Mouse (Mus musculus) kidney, postnatal 25 days (tissue): ENCODE results near the gene Sdhb.

ENCODE experiments used
- DNase-seq, 2 experiments: peaks; one replicate each; pipeline ENCODE4 v3.0.0; 2021; ENCODE audit warnings: mixed read lengths in 2 of 2

Gene Sdhb

GRCm38 (mm10) chr4:140981605-140982004 lies 20.6 kb downstream of the Sdhb start:
- DNase-seq = peak in 1 of 2 experiments; percentile 35

- peak in 1 of 2 experiments; percentile 21 for DNase-seq
Measured at GRCm38 (mm10) chr4:140982808-140983207, 21.8 kb downstream of the Sdhb start.

GRCm38 (mm10) chr4:140983442-140983841 lies 22.4 kb downstream of the Sdhb start:
- peak; percentile 41 to 68 for DNase-seq

- DNase-seq = no peak
Measured at GRCm38 (mm10) chr4:140984544-140984943, 23.5 kb downstream of the Sdhb start.

DNA sequence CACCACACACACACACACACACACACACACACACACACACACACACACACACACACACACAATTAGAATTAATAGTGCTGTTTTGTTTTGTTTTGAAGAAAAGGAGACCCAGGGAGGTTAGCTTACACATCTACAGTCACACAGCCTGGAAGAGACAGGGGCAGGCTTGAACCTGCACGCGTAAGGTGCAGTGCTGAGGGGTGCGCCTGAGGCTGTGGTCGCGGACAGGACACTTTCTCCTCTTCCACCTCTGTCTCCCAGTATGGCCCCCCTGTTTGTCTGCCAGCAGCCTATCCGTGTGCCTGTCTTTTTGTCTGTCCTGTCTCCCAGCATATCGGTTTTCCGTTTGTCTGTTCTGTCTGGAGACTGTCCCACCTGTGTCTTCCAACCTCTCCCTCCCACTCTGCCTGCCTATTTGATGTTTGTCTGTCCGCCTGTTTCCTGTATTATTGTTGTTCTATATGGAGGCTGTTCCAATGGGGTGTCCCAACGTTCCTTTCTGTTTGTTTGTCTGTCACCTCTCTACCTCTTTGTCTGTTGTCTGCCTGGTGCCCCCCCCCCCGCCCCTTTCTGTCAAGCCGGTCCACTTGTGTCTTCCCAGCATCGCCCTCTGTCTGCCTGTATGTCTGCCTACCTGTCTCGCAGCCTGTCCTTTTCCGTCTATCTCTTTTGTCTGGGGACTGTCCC lies 25.2 kb downstream of the Sdhb start:
- DNase-seq = no peak

DNA sequence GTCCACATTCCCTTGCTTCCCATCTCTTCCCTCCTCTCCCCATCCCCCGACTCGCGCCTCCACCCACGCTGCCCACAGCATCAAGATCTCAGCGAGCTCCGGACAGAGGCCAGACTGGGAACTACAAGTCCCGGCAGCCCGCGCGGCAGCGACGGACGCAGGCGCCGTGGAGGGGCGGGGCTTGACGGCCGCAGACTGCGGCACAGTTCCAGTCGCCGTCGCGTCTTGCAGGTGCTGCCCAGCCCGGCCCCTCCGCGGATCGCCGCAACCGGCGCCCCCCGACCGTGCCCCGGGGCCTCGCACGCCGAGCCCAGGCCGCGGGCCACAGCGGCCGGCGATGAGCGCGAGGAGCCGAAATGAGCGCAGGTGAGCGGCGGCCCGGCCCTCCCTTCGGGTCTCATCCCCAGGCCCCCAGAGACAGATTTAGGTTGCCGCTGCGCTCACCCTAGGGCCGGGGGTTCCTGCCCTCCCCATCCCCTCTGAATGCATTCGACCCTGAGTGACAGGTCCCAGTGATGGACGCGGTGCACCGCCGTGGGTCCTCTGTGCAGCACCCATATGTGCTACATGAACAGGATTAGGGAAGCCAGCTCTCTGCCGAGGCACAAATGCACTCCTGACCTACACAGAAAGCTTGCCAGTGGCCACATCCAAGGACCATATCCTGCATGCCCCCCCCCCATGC lies 25.9 kb downstream of the Sdhb start, which contains the start of gene Atp13a2:
Gene Atp13a2 (plus strand): TSS at position 163 of the 685 bp plus-strand sequence.
- peak; percentile 92 to 93 for DNase-seq

- no peak for DNase-seq
Measured at GRCm38 (mm10) chr4:140987476-140987875, 26.5 kb downstream of the Sdhb start.

- no peak for DNase-seq
Measured at GRCm38 (mm10) chr4:140988706-140989290, 27.8 kb downstream of the Sdhb start.

DNA sequence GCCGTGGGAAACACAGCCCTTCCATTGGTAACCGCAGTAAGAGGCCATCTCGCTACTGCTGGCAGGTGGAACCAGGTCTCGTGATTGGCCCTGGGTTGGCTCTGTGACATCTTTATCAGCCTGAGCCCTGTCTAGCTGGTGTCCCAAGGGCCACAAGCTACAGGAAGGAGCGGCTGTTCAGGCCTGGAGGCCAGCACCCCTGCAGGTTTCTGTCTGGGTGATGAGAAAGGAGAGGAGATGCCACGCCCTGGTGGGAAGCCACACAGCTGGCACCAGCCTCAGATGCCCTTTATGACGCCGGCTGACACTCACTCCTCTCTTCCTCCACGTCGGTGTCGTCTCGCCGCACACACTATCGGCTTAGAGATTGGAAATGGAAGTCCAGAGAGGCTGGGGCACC lies 28.4 kb downstream of the Sdhb start:
- no peak for DNase-seq

DNA sequence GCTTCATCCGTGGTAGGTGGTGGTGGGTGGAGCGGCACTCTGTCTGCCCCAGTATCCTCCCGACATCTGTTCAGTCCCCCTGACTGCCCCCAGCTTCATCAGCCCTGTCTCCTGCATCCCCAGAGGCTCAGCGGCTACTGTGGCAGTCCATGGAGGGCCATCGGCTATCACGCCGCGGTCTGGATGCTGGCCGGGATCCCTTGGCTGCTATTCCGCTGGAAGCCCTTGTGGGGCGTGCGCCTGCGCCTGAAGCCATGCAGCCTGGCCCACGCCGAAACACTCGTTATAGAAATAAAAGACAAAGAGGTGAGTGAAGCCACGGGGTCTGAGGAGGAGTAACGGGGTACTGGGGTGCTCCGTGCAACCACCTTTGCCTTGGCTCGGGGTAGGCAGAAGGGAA lies 31.2 kb downstream of the Sdhb start:
- no peak for DNase-seq

DNA sequence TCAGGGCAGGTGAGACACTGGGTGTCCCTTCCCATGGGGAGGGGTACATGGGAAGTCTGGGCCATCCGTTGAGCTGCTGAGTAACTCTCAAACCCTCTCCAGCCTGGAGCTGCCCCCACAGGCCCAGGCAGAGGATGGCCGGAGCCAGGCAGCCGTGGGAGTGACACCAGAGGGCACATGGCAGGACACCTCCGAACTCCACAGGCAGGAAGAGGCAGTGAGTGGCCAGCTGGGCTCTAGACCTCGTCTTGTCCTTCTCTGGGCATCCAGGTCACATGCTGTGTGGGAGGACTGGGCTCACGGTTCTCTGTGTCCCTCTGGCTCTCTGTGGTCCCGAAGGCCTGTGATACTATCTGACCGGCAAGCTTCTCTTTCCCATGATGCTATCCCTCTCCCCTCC lies 32.8 kb downstream of the Sdhb start:
- DNase-seq = no peak

- DNase-seq = no peak
Measured at GRCm38 (mm10) chr4:140995811-140996210, 34.8 kb downstream of the Sdhb start.

GRCm38 (mm10) chr4:140996812-140997211 lies 35.8 kb downstream of the Sdhb start:
- DNase-seq = no peak

DNA sequence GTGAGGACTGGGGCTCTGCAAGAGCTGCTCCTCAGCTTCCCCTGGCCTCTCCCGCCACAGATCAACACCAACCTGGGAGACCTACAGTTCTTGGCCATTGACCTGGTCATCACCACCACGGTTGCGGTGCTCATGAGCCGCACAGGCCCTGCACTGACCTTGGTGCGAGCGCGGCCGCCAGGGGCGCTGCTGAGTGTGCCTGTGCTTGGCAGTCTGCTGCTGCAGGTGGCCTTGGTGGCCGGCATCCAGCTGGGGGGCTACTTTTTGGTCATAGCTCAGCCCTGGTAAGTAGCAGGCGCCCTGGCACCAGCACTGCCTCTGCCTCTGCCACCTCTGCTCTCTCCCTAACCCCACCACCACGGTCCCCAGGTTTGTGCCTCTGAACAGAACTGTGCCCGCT lies 45.0 kb downstream of the Sdhb start:
- DNase-seq = peak in 1 of 2 experiments; percentile 59

DNA sequence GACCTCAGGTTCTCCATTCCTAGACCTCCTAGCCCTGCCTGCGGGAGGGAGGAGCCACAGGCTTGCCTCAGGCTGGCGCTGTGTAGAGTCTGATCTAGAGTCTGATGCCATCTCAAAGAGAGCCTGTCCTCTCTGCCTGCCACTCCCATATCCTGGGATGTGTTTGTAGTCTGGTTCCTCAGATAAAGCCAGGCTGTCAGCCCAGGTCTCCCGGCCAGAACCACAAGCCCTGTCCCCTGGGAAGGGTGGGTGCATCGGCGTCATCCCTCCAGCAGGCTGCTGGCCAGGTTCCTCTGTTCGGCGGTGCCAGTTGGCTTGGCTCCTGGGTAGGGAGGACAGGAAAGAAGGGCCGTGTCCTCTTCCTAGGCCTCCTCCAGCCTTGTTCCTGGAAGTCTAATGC lies 47.0 kb downstream of the Sdhb start:
- peak; percentile 57 to 80 for DNase-seq

DNA sequence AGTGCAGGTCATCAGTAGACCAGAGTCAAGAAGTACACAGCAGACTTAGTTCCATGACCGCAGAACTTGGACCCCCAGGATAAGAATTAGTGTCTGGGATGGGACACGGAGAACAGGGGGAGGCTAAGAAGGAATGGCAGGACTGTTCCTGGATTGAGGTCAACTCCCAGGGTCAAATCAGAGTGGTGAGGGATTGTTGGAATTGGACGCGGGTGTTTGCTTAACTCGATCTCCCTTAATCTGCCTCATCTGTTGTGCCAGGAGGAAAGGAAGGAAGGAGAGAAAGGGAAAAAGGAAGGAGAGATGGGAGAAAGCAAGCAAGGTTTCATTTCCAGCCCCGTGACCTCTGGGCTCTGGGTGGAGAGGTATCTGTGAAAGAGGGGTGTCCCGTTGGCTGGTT lies 49.1 kb downstream of the Sdhb start, which contains the start of gene Mfap2:
Gene Mfap2 (plus strand): TSS at position 301 of the 400 bp plus-strand sequence.
- DNase-seq = no peak

DNA sequence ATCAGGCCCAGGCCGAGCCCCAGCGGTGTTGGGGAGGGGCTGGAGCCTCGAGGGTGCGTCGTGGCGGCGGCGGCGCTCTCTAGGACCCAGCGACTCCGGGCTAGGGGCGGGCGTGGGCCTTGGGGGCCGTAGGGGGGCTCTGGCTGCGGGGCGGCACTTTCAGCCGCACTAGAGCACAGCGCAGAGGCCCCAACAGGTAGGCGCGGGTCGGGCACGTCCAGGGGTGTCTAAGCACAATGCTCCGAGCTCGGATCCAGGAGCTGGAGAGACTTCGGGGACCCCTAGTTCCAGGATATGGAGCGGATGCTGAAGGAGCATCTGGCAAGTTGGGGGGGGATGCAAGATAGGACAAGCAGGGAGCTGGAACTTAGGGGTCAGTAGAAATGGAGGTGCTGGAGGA lies 49.5 kb downstream of the Sdhb start:
- DNase-seq = no peak

DNA sequence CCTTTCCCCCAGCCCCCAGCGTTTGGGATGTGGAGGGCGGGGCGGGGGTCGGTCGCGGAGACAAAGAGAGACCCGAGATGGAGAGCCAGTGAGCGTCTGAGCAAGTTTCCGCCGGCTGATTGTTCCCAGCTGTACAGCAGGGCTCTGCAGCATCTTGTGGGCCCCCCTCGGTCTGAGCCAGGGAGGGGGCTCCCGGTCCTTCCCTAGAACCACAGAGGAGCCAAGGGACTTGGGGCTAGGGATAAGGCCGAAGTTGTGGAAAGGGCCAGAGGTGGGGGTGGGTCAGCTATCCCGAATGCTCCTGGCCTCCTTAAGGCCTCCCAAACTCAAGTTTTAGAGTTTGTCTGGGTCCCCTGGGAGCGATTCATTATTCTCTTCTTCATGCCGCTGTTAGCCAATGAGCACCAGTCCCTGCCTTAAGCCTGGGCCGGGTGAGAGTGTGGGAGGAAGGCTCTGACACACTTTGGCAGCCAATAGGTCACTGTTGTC lies 50.0 kb downstream of the Sdhb start:
- DNase-seq = peak in 1 of 2 experiments; percentile 48

- DNase-seq = peak in 1 of 2 experiments; percentile 49
Measured at GRCm38 (mm10) chr4:141011556-141012328, 50.7 kb downstream of the Sdhb start.

DNA sequence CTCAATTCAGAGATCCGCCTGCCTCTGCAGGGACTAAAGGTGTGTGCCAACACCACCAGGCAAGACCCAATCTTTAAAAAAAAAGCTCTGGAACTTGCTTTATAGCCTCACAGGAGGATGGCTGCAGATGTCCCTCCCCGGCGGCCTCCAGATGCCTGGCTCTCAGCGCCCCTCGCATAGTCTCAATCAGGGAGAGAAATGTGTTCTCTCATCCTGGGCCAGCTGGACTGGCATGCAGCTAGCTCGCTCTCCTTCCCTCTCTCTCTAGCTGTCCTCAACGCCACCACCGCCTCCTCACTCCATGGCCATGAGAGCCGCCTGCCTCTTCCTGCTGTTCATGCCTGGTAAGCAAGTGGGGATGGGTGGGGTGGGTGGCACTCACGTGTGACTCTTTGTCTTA lies 51.6 kb downstream of the Sdhb start:
- no peak for DNase-seq

- no peak for DNase-seq
Measured at GRCm38 (mm10) chr4:141014114-141014513, 53.1 kb downstream of the Sdhb start.

DNA sequence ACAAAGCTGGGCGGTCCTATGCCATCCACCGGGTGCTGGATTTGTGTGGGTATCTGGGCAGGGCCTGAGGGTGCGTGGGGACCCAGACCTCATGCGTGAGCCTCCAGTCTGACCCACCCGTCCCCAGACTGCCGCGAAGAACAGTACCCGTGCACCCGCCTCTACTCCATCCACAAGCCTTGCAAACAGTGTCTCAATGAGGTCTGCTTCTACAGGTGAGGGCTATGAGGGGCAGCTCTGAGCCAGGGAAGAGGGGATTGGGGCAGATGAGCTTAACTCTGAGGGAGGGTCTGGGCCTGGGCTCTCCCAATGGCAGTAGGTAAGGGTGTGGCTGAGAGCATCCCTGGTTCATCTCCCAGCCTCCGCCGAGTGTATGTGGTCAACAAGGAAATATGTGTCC lies 53.9 kb downstream of the Sdhb start:
- DNase-seq = no peak

DNA sequence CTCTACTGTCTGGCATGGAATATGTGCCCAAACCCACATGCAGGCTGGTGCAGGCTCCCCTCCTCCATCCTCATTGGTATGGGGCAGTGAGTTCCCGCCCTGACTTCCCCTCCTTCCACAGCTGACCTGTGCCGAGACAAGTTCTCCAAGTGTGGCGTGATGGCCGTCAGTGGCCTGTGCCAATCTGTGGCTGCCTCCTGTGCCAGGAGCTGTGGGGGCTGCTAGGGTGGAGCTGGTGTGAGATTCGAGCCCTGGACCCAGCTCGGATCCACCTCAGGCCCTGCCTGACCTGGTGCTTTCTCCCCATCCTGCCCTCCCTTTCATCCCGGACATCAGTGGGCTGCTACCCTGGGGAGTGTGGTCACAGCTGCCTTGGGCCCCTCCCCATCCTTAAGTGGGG lies 54.4 kb downstream of the Sdhb start:
- DNase-seq = no peak
